Mouse (Mus musculus): Measurements from ENCODE around the gene Wbp2. TPM values are rescaled to one million over a fixed set of nuclear protein-coding genes. Genes with fewer than 3 reads are reported as not detected.

The Wbp2 gene
- polyA plus RNA-seq, 1 experiment from 2014 or later, result 128 TPM

DNA sequence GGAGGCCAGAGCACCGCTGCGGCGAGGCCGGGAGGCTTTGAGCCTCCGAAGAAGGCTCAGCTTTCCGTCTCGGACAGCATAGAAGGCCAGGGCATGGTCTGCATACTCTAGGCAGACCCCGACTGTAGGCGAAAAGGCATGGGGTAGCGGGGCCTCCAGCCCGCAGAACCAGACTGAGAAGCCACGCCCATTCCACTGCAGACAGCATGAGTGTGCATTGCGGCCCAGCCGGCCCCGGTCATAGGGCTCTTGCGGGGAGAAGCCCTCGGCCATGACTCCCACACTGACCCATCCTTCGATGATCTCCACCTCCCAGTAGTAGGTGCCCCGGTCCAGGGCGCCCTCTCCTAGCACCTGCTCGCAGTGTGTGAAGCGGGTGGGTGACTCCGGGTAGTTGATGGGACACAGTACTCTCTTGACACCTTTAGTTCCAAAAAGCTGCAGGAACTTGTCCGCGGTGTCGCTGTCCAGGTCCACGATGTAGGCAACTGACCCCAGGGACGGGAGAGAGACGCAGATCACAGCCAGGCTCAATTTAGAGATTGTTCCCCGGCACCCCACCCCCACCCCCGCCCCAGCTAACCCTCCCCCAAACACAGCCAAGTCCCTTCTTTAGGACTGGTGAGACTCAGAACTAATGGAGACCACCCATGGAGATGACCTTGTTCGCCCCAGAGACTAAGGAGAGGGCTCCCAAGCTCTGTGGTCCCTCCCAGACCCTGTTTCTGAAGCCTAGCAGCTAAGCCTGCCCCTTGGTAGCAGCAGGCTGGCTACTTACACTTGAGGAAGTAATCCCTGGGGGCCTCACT lies 19.6 kb upstream of the Wbp2 start:
- Histone ChIP-seq H3K27ac (peak overlapping the region; percentile 75), H3K4me3 (peak overlapping the region; percentile 35), H3K27me3 (ENCODE audit: insufficient read depth, poor library complexity, severe bottlenecking) (peaks cover 70% of the 10 kb centered on the region), H3K4me1 (replicated peaks) (peaks cover 84% of the 10 kb centered on the region), H3K9me3 (no peaks in the 10 kb centered on the region), H3K36me3 (no peaks in the 10 kb centered on the region)
- peak; percentile 52 for DNase-seq (ENCODE audit: low spot score)
- 23% methylated on average over 32 of the region's 32 CpGs for WGBS

DNA sequence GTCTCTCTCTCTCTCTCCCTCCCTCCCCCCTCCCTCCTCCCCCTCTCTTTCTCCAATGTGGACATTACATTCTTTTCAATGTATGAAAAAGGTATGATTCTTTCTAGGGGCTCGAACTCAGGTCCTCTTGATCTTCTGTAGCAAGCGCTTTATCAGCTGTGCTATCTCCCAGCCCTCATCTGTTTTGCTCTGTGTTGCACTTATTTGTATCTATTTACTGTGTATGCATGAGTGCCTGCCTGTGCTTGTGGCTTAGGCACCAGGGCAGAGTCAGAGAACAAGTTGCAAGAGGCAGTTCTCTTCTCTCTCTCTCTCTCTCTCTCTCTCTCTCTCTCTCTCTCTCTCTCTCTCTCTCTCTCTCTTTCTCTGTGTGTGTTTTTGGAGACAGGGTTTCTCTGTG lies 18.3 kb upstream of the Wbp2 start:
- no peak overlapping the region for H3K4me3 ChIP-seq
- 89% methylated on average over 2 of the region's 2 CpGs for WGBS
- no peak overlapping the region for H3K27ac ChIP-seq
- H3K27me3 ChIP-seq (ENCODE audit: insufficient read depth, poor library complexity, severe bottlenecking), result peaks cover 57% of the 10 kb centered on the region
- H3K9me3 ChIP-seq, result no peaks in the 10 kb centered on the region
- DNase-seq (ENCODE audit: low spot score), result no peak
- peaks cover 86% of the 10 kb centered on the region for H3K4me1 ChIP-seq (replicated peaks)
- no peaks in the 10 kb centered on the region for H3K36me3 ChIP-seq

DNA sequence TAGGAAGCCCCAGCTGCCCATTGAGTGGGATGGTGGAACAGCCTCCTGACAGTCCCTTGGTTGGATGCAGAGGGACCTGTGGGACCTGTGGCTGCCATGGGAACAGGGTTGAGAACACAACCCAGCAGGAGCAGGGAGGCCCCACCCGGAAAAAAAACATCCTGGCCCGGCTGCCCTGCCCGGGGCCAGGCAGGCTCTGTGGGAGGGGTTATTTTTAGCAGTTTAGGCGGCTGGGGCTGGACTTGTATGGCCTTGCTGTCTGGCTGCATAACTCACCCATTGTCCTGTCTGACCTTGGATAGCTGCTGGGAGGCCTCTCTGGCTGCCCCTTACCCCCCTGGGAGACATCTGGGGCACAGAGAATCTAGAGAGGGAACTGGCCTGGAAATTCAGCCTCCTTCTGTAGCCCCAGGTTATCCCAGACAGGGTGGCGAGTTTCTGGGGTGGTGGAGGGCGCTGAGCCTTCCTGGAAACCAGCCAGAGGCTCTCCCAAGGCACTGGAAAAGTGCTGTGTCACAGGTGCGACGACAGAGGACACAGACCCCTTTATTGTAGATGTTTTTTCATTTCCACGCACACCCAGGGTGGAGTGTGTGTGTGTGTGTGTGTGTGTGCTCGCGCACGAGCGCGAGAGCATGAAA lies 17.3 kb upstream of the Wbp2 start:
- WGBS, result 44% methylated on average over 14 of the region's 14 CpGs
- peak; percentile 76 for DNase-seq (ENCODE audit: low spot score)
- Histone ChIP-seq H3K4me1 (replicated peaks) (peaks cover 77% of the 10 kb centered on the region), H3K27ac (peak overlapping the region; percentile 81), H3K4me3 (peak overlapping the region; percentile 9), H3K36me3 (no peaks in the 10 kb centered on the region), H3K9me3 (no peaks in the 10 kb centered on the region), H3K27me3 (ENCODE audit: insufficient read depth, poor library complexity, severe bottlenecking) (peaks cover 51% of the 10 kb centered on the region)

- Histone ChIP-seq H3K36me3 (no peaks in the 10 kb centered on the region), H3K9me3 (no peaks in the 10 kb centered on the region), H3K4me3 (peak overlapping the region; percentile 9), H3K27me3 (ENCODE audit: insufficient read depth, poor library complexity, severe bottlenecking) (peaks cover 46% of the 10 kb centered on the region), H3K27ac (peak overlapping the region; percentile 81), H3K4me1 (replicated peaks) (peaks cover 73% of the 10 kb centered on the region)
- DNase-seq (ENCODE audit: low spot score), result no peak
- 78% methylated on average over 12 of the region's 12 CpGs for WGBS
Observed at GRCm38 (mm10) chr11:116103572-116103971, 16.8 kb upstream of the Wbp2 start.

- Histone ChIP-seq H3K4me1 (replicated peaks) (peaks cover 64% of the 10 kb centered on the region), H3K4me3 (no peak overlapping the region)
- whole genome bisulfite sequencing, result 66% methylated on average over 3 of the region's 4 CpGs
Observed at GRCm38 (mm10) chr11:116102472-116102871, 15.7 kb upstream of the Wbp2 start.

DNA sequence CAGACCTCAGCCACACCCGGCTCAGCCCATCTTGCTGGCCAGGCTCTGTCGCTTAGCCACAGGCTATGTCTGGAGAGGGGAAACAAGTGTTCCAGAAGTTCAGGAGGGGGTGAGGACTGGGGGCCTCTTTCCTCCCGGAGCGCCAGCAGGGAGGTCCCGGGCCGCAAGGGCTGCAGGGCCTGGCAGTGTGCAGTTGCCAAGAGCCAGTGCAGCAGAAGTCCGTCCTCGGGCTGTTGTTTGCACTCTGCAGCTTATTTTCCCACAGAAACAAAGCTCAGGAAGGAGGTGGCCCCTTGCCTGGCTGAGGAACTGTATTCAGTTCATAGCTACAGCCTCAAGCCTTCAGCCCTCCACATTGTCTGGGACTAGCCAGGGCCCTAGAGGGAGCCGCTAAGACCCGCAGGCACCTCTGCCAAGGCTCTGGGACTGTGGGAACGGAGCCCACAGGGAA lies 15.2 kb upstream of the Wbp2 start:
- WGBS, result 46% methylated on average over 11 of the region's 11 CpGs
- Histone ChIP-seq H3K4me3 (peak overlapping the region; percentile 2; the same call in 1 of the 2 replicates), H3K27ac (peak overlapping the region; percentile 83), H3K27me3 (ENCODE audit: insufficient read depth, poor library complexity, severe bottlenecking) (peaks cover 30% of the 10 kb centered on the region), H3K4me1 (replicated peaks) (peaks cover 58% of the 10 kb centered on the region), H3K9me3 (no peaks in the 10 kb centered on the region; the same call in 1 of the 2 replicates), H3K36me3 (no peaks in the 10 kb centered on the region)
- no peak for DNase-seq (ENCODE audit: low spot score)

More at GRCm38 (mm10) chr11:116102472-116102871, 15.7 kb upstream of the Wbp2 start:
- no peak for DNase-seq (ENCODE audit: low spot score)
- Histone ChIP-seq H3K9me3 (no peaks in the 10 kb centered on the region), H3K27ac (peak overlapping the region; percentile 83), H3K36me3 (no peaks in the 10 kb centered on the region), H3K27me3 (ENCODE audit: insufficient read depth, poor library complexity, severe bottlenecking) (peaks cover 35% of the 10 kb centered on the region)

- DNase-seq (ENCODE audit: low spot score), result no peak
- H3K27ac ChIP-seq, result peak overlapping the region; percentile 83
- H3K4me1 ChIP-seq (replicated peaks), result peaks cover 47% of the 10 kb centered on the region
- H3K36me3 ChIP-seq, result no peaks in the 10 kb centered on the region
- no peak overlapping the region for H3K4me3 ChIP-seq
- 83% methylated on average over 7 of the region's 7 CpGs for WGBS
- peaks cover 4% of the 10 kb centered on the region for H3K9me3 ChIP-seq
- peaks cover 19% of the 10 kb centered on the region for H3K27me3 ChIP-seq (ENCODE audit: insufficient read depth, poor library complexity, severe bottlenecking)
Observed at GRCm38 (mm10) chr11:116100839-116101238, 14.0 kb upstream of the Wbp2 start.

DNA sequence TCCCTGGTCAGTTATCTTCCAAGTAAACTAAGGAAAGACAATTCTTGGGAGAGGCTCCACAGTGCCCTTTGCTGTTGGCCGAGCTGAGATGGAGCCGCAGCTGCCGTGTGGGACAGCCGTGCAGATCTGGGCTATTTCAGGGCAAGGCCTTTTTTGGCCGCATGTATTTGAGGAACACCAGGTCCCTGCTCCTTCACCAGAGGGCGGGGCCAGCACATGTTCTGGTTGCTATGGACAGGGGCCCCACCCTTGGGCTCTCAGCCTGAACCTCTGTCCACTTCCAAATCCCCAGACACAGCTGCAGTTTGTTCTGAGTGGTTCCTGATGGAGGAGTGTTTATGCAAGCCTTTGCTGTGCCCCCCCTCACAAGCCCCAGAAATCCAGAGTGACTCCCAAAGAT lies 13.6 kb upstream of the Wbp2 start:
- no peak for DNase-seq (ENCODE audit: low spot score)
- Histone ChIP-seq H3K27ac (peak overlapping the region; percentile 83; the same call in 1 of the 2 replicates), H3K36me3 (no peaks in the 10 kb centered on the region), H3K4me1 (replicated peaks) (peaks cover 43% of the 10 kb centered on the region), H3K4me3 (no peak overlapping the region), H3K27me3 (ENCODE audit: insufficient read depth, poor library complexity, severe bottlenecking) (peaks cover 14% of the 10 kb centered on the region), H3K9me3 (peaks cover 4% of the 10 kb centered on the region)
- WGBS, result 86% methylated on average over 6 of the region's 6 CpGs

DNA sequence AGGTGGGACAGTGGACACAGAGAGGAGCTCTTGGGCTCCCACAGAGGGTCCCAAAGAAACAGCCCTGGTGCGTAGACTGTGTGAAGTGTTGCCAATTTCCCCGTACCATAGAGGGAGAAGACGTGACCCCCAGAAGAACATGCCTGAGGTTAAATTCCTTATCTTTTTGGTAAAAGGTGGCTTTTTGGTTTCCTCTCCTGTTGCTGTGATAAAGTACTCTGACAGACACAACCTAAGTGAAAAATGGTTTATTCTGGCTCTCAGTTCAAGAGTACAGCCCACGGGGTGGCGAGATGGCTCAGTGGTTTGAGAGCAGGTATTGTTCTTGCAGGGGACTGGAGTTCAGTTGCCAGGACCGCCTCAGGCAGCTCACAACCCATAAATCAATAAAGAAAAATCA lies 12.7 kb upstream of the Wbp2 start:
- Histone ChIP-seq H3K27ac (no peak overlapping the region), H3K9me3 (peaks cover 4% of the 10 kb centered on the region)
- 86% methylated on average over 6 of the region's 6 CpGs for WGBS

DNA sequence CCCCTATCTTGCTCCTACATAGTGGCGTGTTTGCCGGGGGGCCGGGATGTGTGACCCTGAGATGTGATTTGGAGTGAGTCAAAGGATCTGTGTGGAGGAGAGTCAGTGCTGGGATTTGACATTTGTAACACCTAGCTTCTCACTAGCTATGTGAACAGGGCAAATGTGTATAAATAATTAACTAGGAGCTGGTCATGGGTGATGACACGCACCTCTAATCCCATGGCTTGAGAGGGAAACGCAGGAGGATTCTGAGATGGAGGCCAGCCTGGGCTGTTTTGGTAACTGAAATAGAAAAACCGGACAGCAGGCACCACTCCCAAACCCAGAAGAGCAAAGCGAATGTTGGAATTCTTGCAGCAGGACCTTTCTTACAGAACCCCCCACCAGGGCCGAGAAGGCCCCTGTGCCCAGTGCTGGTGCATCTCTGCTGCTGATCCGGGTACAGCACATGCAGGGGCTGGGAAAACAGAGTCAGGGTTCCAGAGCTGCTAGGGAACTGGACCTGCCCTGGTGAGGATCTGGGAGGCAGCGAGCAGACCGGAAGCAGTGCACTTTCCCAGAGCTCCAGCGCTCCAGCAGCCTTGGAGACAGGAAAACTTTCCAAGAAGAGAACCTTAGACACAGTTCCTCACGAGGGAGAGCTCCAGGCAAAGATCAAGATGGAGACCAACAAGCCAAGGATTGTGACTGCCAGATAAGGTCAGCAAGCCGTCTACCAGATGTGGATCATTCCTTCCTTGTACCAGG lies 12.1 kb upstream of the Wbp2 start:
- Histone ChIP-seq H3K4me3 (no peak overlapping the region), H3K36me3 (no peaks in the 10 kb centered on the region), H3K27me3 (ENCODE audit: insufficient read depth, poor library complexity, severe bottlenecking) (0 out of 2 replicates have a peak, but pooled peaks cover 6% of the 10 kb centered on the region), H3K4me1 (replicated peaks) (peaks cover 33% of the 10 kb centered on the region), H3K27ac (no peak overlapping the region), H3K9me3 (peaks cover 4% of the 10 kb centered on the region)
- WGBS, result 79% methylated on average over 14 of the region's 14 CpGs
- no peak for DNase-seq (ENCODE audit: low spot score)

More for the DNA sequence above, 12.7 kb upstream of the Wbp2 start:
- H3K36me3 ChIP-seq, result no peaks in the 10 kb centered on the region
- H3K27me3 ChIP-seq (ENCODE audit: insufficient read depth, poor library complexity, severe bottlenecking), result 0 out of 2 replicates have a peak, but pooled peaks cover 8% of the 10 kb centered on the region
- DNase-seq (ENCODE audit: low spot score), result no peak
- H3K4me3 ChIP-seq, result no peak overlapping the region
- peaks cover 36% of the 10 kb centered on the region for H3K4me1 ChIP-seq (replicated peaks)

- Histone ChIP-seq H3K4me1 (replicated peaks) (peaks cover 15% of the 10 kb centered on the region), H3K27ac (no peak overlapping the region), H3K36me3 (no peaks in the 10 kb centered on the region), H3K4me3 (no peak overlapping the region), H3K9me3 (peaks cover 4% of the 10 kb centered on the region), H3K27me3 (ENCODE audit: insufficient read depth, poor library complexity, severe bottlenecking) (0 out of 2 replicates have a peak, but pooled peaks cover 4% of the 10 kb centered on the region)
- DNase-seq (ENCODE audit: low spot score), result no peak
- 92% methylated on average over 5 of the region's 5 CpGs for WGBS
Observed at GRCm38 (mm10) chr11:116096213-116097108, 9.7 kb upstream of the Wbp2 start.

- no peak overlapping the region for H3K27ac ChIP-seq
- H3K4me3 ChIP-seq, result no peak overlapping the region
- peaks cover 4% of the 10 kb centered on the region for H3K9me3 ChIP-seq
- no peaks in the 10 kb centered on the region for H3K36me3 ChIP-seq
- peaks cover 11% of the 10 kb centered on the region; the same call in 1 of the 2 replicates for H3K4me1 ChIP-seq (replicated peaks)
- DNase-seq (ENCODE audit: low spot score), result no peak
- H3K27me3 ChIP-seq (ENCODE audit: insufficient read depth, poor library complexity, severe bottlenecking), result 0 out of 2 replicates have a peak, but pooled peaks cover 4% of the 10 kb centered on the region
- 75% methylated on average over 3 of the region's 3 CpGs for WGBS
Observed at GRCm38 (mm10) chr11:116095573-116095972, 8.8 kb upstream of the Wbp2 start.
